Mouse (Mus musculus) G1E (cell line): Measurements from ENCODE around the gene Dph7.

Experiments
- CTCF ChIP-seq: IDR thresholded peaks from 2 replicates; pipeline ENCODE4 v1.5.1; 2012; ENCODE audit warnings: low read depth, low read length, inconsistent platforms, mixed read lengths
- GATA1 ChIP-seq: IDR thresholded peaks from 2 replicates; pipeline ENCODE4 v1.6.1; 2012; ENCODE audit warnings: borderline replicate concordance, low read length, inconsistent platforms, mixed read lengths
- GATA2 ChIP-seq: IDR thresholded peaks from 2 replicates; pipeline ENCODE4 v1.6.1; 2012; ENCODE audit warnings: low read depth, low read length, inconsistent platforms, borderline replicate concordance
- TAL1 ChIP-seq: conservative IDR thresholded peaks from 2 replicates; pipeline ENCODE4 v1.6.1; 2012; ENCODE audit warnings: low read depth, low read length, inconsistent platforms, mixed read lengths

- no peak for TF ChIP-seq CTCF
- no peak for TF ChIP-seq GATA1
- TF ChIP-seq GATA2 = no peak
- no peak for TF ChIP-seq TAL1
These were observed 42.0 kb downstream of the Dph7 start for GRCm38 (mm10) chr2:25003946-25004786.
